Mouse (Mus musculus): ENCODE results near the gene Sbno2. TPM values are rescaled to one million over a fixed set of nuclear protein-coding genes. Genes with fewer than 3 reads are reported as not detected.
A peak's percentile ranks its signal among the peaks of the same experiment; 100 is the strongest.

Gene Sbno2
- polyA plus RNA-seq, 1 experiment from 2014 or later: 19.7 TPM

DNA sequence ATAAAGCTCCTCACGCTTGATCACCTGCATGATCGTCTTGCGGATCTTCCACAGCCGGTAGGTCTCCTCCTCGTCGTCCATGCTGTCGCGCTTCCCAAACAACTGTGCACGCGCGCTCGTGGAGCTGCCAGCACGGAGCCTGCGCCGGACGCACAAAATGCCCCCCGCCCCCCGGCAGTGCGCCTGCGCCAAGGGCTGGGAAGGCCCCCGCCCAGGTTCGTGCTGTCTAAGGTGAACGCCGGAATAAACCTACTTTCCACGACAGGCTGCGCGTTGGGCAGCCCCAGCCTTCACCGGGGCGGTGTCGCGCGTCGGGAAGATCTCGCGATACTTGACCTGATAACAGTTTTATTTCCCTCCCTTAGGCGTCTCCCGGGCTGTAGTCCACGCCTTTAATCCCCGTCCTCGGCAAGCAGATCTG lies 65.8 kb downstream of the Sbno2 start, which contains the start of gene Polr2e:
TSS of gene Polr2e (minus strand) at position 237 of the 421 bp plus-strand sequence.
- peak; percentile 98 for DNase-seq (ENCODE audit: low spot score)

DNA sequence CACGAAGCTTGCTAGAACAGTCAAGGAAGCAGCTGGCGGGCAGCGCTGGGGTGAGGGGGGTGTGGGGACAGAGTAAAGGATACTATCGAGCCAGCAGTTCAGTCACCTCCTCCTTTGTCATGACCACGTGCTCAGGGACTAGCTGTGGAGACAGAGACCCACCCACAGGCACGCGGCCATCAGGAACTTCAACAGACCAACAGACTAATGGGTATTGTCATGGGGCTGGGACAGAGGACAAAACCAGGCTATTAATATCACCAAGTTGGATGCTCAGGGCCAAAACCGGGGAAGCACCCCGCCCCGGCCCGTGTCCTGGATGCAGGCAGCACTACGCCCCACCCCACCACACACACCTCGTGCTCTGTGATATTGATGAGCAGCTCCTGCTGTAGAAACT lies 68.5 kb downstream of the Sbno2 start:
- DNase-seq (ENCODE audit: low spot score): no peak

DNA sequence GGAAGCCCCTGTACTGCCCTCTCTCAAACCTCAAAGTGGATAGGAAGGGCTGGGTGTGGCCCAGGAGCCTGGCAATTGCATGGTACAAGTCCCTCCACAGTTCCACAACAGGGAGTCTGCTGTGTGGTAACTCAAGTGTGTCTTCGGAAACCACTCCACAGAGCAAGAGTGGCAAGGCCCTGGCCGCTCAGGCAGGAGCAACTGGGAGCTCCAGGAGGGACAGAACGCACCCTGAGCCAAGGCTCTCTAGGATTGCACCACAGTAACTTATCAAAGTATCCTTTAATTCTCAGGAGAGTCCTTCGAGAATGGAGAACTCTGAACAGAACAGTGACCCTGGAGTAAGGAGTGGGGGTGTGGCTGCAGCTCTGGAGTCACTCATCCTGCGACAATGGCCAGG lies 69.7 kb downstream of the Sbno2 start:
- no peak for DNase-seq (ENCODE audit: low spot score)

DNA sequence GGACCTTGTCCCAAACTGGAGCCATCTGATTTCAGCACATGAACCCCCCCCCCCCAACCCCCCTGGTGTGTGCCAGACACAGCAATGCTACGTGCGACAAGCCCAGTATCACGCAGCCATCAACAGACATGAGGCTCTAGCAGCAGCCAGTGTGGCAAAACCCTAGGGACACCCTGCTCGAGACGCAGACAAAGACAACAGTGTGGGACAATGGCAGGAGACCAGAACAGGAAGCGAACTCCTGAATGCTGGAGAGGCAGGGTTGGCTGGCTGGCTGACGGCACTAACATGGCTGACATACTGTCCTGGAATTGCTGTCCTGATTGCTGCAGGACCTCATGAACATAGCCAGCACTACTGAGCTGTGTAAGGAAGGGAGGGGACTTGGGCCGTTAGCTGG lies 70.2 kb downstream of the Sbno2 start:
- DNase-seq (ENCODE audit: low spot score): no peak

DNA sequence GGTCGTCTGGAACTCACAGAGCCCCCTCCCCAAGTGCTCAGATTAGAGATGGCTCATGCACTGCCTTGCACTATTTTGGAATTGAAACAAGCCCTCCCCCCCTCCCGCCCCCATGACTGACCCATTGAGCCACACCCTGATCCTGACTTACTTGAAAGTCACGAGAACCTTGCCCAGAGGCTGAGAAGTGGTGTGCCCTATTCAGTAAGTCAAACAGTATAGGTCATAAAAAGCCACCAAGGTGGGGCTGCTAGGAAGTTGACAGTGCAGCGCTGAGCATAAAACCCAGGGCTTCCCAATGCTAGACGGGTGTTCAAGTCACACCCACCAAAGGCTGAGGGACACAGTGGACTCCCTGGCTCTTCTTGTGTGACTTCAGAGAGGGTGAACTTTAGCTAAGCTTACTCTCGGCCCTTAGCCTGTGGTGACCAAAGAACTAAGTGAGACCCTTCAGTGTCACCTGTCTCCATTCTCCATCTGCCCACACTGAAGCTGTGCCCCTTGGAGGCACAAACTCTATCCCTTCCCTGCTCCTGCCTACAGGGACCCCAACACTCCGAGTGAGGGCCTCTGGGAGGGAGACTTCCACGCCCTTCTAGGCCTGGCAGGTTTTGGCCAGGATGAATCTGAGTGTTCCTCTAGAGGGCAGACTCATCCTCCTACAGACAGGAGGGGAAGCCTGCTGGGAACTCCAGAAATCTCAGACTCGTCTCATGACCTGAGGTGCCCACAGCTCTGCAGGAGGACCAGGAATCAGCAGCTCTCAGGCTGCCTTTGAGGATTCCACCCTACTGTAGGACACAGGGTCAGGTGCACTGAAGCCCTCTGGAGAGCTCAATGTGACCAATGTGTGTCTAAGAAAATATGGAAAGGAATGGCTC lies 71.6 kb downstream of the Sbno2 start:
- peak; percentile 43 for DNase-seq (ENCODE audit: low spot score)

DNA sequence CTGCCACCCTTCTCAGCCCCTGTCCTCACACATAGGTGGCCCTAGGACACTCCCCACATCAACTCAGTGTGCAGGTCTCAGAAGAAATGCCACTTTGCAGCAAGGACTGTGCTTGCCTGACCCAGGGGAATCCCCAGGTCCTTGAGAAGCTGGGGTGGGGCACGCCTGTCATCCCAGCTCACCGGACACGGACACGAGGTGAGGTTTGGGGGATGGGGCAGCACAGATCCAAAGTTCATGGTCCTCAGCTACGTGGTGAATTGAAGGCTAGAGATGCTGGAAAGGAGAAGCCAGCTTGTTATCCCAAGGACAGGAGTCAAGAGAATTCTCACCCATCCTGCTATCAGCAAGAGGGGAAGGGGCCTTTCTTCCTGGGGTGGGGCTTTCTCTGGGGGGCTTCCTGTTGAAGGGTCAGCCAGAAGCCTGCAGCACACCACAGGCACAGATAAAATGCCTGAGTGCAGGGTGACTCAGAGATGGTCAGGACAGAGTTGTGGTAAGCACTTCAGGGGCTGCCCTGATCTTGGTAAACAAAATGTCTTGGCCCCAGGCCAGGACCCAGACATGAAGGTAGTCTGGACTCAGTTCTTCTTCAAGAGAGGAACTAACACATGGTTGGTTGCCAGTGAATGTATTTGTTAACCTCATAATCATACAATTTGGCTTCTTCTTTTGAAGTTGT lies 72.4 kb downstream of the Sbno2 start:
- no peak for DNase-seq (ENCODE audit: low spot score)

DNA sequence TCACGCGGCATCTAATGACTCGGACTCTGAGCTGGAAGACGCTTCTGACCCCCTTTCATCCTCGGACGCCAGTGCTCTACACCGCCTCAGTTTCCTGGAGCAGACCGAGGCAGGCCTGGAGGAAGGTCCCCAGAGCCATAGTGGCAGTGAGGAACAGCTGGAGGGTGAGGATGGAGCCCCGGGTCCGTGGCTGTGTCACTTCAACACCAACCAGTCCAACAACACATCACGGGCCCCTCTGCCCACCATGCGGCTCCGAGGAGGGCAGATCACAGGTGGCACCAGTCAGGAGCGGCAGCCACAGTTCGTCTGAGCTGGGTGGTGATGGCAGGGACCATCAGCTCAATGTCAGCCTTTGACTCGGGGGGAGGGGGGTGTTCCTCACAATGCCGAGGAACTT lies 74.6 kb downstream of the Sbno2 start:
- DNase-seq (ENCODE audit: low spot score): no peak

DNA sequence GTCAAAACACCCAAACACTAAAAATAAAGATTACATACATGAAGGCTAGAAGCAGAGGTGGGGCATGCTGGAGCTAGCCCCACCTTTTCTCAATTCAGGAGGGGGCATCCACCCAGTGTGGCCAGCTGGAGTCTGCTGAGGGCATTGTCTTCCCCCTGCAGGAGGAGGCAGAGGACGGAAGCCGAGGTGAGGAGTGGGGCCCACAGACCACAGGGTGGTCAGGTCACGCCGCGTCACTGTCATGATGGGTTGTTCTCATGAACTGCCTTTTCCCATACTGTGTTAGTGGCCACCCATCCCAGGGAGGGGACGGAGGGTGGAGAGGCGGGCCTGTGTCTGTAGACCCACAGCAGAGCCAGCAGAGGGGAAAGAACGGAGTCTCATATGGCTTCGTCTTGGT lies 75.2 kb downstream of the Sbno2 start:
- no peak for DNase-seq (ENCODE audit: low spot score)

DNA sequence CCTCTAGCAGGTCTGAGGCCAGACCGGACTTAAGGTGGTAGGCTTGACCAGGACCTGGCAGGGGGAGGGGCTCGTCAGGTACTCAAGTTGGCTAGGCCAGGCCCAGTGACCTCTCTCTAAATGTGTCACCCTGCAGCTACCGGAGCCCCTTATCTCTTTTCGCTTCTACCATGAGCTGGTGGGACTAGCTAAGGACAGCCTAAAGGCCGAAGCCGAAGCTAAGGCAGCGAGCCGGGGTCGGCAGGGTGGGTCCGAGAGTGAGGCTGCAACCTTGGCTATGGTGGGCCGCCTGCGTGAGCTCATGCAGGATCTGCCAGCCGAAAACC lies 76.9 kb downstream of the Sbno2 start:
- no peak for DNase-seq (ENCODE audit: low spot score)

DNA sequence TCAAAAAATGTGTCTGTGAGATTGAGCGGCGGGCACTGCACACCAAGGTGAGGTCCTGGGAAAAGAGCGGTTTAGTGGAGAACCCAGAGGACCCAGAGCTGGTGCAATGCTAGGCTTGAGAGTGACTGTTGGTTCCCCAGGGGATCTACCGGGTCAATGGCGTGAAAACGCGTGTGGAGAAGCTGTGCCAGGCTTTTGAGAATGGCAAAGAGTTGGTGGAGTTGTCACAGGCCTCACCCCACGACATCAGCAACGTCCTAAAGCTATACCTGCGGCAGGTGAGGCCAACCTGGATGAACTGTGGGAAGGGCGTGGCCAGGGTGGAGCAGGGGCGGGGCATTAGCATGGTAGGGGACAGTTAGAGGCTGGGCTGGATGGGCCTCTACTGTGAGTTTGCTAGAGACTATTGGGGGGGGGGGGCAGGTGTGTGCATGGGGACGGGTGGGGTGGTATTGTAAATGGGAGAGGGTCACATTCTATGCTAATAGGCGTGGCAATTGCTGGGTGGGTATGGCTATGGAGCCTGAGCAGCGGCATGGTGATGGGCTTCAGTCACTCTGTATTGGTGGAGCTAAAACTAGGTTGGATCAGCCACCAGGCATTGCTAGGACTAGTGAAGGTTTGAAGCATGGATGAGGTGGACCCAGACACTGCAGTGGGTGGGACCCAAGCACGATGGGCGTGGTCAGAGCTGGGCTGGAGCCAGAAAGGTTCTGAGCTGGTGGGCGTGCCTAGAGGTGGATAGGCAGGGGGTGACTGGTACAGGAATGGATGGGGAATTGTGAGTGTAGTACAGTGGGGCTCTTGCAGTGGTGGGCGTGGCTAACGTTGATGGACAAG lies 77.5 kb downstream of the Sbno2 start:
- no peak for DNase-seq (ENCODE audit: low spot score)

DNA sequence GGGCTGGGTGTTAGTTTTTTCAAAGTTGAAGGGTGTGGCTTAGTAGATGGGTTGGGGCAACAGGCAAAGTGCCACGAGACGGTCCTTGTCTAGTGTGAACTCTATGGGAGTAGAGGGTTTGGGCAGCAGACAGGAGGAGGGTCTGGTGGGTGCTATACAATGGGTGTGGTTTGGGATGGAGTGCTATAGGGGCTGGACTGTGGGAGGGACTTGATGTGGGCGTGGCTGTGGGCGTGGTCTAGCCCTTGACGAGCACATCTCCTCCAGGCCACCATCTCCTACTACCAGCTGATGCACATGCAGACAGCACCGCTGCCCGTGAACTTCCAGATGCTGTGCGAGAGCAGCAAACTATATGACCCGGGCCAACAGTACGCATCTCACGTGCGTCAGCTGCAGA lies 79.5 kb downstream of the Sbno2 start:
- peak; percentile 39 for DNase-seq (ENCODE audit: low spot score)

DNA sequence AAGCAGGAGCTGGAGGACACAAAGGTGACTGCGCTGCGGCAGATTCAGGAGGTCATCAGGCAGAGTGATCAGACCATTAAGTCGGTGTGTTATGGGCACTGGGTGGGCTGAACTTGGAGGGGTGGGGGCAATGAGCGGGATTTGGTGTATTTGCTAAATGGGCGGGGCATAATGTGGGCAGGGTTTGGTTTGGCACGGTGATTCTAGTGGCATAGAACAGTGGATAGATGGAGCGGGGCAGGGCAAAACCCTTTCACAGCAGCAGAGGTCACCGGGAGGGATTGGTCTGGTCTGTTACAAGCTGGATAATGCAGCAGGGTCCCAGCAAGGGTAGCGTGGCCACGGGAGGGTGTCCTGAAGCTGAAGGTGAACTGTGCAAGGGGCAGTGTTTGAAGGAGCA lies 79.9 kb downstream of the Sbno2 start:
- DNase-seq (ENCODE audit: low spot score): no peak

DNA sequence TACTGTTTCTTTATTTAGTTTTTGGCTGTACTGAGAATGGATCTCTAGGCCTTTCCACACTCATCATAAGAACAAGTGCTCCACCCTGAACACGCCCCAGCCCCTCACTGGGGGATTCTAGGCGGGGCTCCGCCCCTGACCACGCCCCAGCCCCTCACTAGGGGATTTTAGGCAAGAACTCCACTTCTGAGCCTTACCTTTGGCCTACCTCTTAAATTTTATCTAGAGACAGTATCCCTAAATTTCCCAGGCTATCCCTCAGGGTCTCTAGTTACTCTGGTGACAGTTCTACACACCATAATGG lies 80.4 kb downstream of the Sbno2 start:
- DNase-seq (ENCODE audit: low spot score): no peak

DNA sequence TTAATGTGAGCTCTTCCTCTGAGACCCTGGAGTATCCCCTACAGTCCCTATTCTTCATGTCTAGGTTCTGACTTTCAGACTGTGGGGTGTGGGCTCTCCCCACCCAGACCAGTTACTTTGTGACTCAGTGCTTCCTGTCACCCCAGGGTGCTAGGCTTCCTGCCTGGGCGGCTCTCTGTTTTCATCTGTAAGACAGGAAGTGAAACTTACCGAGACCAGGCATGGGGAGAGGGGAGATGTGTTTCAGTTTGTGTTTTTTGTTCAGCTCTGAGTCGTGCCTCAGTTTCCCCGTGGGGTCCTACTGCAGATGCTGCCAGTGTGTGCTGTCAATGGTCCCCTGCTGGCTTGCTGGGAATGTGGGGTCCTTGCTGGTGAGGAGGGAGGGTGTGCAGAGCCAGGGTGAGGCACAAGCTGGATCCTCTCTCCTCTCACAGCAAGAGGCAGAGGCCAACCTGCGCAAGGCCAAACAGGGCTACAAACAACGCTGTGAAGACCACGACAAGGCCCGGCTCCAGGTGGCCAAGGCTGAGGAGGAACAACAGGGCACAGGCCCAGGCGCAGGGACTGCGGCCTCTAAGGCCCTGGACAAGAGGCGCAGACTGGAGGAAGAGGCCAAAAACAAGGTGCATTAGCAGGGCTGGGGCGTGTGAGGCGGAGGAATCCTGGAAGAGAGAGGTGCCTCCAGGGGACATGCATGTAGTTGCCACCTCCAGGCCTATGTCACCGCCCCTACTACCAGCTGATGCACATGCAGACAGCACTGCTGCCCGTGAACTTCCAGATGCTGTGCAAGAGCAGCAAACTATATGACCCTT lies 80.9 kb downstream of the Sbno2 start:
- peak; percentile 83 for DNase-seq (ENCODE audit: low spot score)

DNA sequence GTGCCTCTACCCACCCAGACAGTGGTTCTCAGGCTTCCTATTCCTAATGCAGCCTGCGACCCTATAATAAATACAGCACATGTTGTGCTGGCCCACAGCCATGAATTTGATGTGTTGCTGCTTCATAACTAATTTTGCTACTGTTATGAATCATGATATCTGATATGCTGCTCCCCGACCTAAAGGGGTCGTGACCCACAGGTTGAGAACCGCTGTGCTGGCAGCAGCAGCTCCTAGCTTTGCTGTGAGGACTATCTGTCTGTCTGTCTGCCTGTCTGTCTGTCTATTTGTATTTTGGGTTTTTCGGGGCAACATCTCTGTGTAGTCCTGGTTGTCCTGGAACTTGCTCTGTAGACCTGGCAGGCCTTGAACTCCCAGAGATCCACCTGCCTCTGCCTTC lies 81.6 kb downstream of the Sbno2 start:
- no peak for DNase-seq (ENCODE audit: low spot score)

DNA sequence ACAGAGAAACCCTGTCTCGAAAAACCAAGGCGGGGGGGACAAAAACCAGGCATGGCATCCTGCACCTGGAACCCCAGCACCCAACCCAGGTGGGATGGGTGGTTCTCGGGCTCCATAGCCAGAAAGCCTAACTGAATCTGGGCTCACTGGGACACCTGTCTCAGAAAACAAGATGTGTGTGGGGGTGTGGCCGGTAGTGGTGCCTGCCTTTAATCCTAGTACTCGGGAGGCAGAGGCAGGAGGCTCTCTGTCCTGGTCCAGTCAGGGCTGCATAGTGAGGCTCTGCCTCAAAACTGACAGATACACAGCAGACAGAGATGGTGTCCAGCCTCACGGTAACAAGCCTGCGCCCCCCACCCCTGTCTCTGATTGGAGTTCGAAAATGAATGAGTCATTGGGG lies 82.6 kb downstream of the Sbno2 start:
- no peak for DNase-seq (ENCODE audit: low spot score)

DNA sequence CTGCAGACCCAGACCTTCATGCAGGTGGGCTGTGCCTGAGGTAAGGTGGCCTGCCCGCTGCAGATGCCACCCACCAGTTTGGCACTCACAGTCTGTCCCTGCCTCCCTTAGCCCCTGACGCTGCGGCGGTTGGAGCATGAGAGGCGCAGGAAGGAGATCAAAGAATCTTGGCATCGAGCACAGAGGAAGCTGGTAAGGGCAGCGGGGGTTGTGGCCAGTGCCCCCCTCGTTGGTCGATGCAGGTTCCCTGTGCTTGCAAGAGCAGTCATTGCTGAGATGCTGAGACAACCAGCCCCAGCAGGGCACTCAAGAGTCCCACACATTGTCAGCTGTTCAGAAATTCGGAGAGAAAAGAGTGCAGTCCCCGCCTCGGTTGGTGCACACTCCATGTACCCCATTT lies 83.2 kb downstream of the Sbno2 start:
- DNase-seq (ENCODE audit: low spot score): peak; percentile 64

DNA sequence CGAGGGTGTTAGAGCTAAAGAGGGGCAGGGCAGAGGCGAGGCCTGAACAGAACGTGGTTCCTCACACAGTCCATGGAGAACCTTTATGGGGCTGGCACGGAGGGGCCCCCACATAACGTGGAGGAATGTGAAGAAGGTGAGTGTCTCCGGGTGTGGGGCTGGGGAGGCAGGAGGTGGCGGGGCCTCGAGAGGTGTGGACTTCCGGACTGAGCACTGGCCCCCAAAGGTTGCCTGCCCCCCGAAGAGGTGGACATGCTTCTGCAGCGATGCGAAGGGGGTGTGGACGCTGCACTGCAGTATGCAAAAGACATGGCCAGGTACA lies 84.1 kb downstream of the Sbno2 start:
- no peak for DNase-seq (ENCODE audit: low spot score)

DNA sequence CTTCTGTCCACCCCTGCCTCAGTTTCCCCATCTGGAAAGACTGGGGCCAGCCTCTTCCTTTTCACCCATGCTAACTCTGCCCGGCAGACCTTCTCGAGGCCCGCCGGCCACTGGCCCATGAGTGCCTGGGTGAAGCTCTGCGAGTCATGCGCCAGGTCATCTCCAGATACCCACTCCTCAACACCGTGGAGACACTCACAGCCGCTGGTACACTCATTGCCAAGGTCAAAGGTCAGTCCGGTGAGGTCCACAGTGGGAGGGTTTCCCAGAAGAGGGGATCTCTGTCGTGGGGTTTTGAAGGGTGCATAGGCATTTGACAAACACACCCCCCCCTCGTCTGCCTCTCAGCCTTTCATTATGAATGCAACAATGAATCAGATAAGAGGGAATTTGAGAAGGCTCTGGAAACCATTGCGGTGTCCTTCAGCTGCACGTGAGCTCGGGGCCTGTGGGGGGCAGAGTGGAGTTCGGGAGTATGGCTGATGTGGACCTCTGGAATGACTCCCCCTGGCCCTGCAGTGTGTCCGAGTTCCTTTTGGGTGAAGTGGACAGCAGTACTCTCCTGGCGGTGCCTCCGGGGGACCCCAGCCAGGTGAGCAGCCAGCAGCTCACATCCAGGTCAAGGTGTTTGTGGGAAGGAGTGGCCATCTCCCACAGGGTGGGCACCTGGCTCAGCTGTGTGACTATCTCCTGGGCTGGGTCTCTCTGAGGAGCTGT lies 84.6 kb downstream of the Sbno2 start:
- DNase-seq (ENCODE audit: low spot score): no peak

DNA sequence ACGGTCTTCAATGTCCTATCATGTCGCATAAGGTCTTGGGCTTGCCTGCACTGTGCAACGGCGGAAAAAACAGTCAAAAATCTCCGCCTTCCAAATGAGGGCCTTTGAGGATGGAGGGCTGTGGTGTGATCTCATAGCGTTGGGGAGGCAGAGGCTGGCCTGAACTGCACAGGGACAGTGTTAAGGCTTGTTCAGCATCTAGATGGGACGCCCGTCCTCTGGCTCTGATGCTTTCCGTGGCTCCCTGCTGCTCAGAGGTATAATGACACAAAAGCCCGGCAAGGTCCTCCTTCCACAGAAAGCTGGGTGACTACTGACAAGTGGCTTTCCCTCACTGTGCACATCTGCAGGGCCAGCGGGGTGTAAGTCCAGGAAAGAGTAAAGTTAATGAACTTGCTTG lies 85.2 kb downstream of the Sbno2 start:
- no peak for DNase-seq (ENCODE audit: low spot score)

All from thymus, postnatal 0 days (tissue).